Mouse (Mus musculus) hindbrain, postnatal 0 days (tissue): ENCODE measurements around the gene Atg9a. TPM values are rescaled to one million over a fixed set of nuclear protein-coding genes. Genes with fewer than 3 reads are reported as not detected.

Experiments used
- ATAC-seq: fragments of 200-750 bp; cut with Nextera tagmentation; 2 replicates; pipeline ENCODE4 v1.8.0; 2017; ENCODE audit warnings: mild to moderate bottlenecking, moderate TSS enrichment, moderate library complexity
- DNase-seq: peaks from one replicate; pipeline ENCODE4 v3.0.0-alpha.2; 2015; ENCODE audit warnings: low spot score
- H3K27ac ChIP-seq: fragments of 300-500 bp; sonication (generic); 2 replicates; pipeline ENCODE4 v1.5.1; 2014; ENCODE audit warnings: mild to moderate bottlenecking
- H3K27me3 ChIP-seq: fragments of 300-500 bp; sonication (generic); 2 replicates; pipeline ENCODE4 v1.6.1; 2014; ENCODE audit warnings: low read length, mixed read lengths; ENCODE audit not compliant: insufficient read depth
- H3K36me3 ChIP-seq: fragments of 300-500 bp; sonication (generic); 2 replicates; pipeline ENCODE4 v1.6.1; 2014; ENCODE audit warnings: low read length, mixed read lengths; ENCODE audit not compliant: insufficient read depth
- H3K4me1 ChIP-seq: fragments of 300-500 bp; sonication (generic); 2 replicates; pipeline ENCODE4 v1.6.1; 2014; ENCODE audit warnings: antibody characterized with exemption, low read length, mixed read lengths; ENCODE audit not compliant: insufficient read depth
- H3K4me2 ChIP-seq: fragments of 300-500 bp; sonication (generic); 2 replicates; pipeline ENCODE4 v1.6.1; 2014; ENCODE audit warnings: low read depth, mild to moderate bottlenecking, low read length, moderate library complexity, mixed read lengths
- H3K4me3 ChIP-seq: fragments of 300-500 bp; sonication (generic); 2 replicates; pipeline ENCODE4 v1.5.1; 2014; ENCODE audit warnings: low read length
- H3K9ac ChIP-seq: fragments of 300-500 bp; sonication (generic); replicated peaks from 2 replicates; pipeline ENCODE4 v1.6.1; 2014; ENCODE audit warnings: mild to moderate bottlenecking, low read length, moderate library complexity, mixed read lengths
- H3K9me3 ChIP-seq: fragments of 300-500 bp; sonication (generic); 2 replicates; pipeline ENCODE4 v1.6.1; 2016; ENCODE audit warnings: low read length, mixed read lengths
- CTCF ChIP-seq: IDR thresholded peaks from 2 replicates; pipeline ENCODE4 v1.5.1; 2016; ENCODE audit warnings: antibody characterized with exemption, control low read depth, low read depth
- WGBS: fragments of 180-500 bp; shearing (Covaris S2); extraction: QIAGEN DNeasy Blood & Tissue Kit; methylation state at CpG from one replicate; pipeline ENCODE4 v1.1.7; 2014; 5-methylcytosine and 5-hydroxymethylcytosine counted together
- polyA plus RNA-seq: library from polyadenylated mRNA; unstranded; fragments of >200 nt; fragmentation: Nextera tagmentation; extraction: Ambion mirVana; gene quantifications from 2 replicates; pipeline ENCODE4 v1.2.1, GENCODE M21; 2015
- total RNA-seq: library from RNA; depleted of rRNA; stranded (reverse); fragments of >200 nt; gene quantifications from 2 replicates; pipeline ENCODE4 v1.2.3, GENCODE M21; 2014

The Atg9a gene
- total and polyA plus RNA-seq, 2 experiments from 2014 or later: 62.8 to 132 TPM

DNA sequence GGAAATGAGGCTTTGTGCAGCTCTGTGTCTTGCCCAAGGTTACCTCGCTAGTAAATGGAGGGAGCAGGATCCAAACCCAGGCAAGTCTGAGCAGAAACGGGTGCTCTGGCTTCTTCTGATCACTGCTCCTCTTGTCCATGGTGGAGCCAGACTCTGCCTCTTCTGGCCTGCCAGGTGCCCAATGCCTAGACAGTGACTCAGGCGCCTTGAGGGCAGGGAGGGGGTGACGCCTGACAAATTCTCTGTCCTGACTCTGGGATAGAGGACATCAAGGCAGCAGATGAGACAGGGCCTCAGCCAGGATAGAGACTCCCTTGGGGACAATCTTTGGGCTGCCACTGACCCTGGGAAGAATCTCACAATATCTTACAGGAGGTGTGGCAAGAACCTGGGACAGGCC lies 39.2 kb upstream of the Atg9a start:
- Histone ChIP-seq H3K36me3 (no peaks in the 10 kb centered on the region), H3K9ac (no peak overlapping the region), H3K27me3 (no peaks in the 10 kb centered on the region), H3K27ac (no peak overlapping the region), H3K4me1 (0 out of 2 replicates have a peak, but pooled peaks cover 4% of the 10 kb centered on the region), H3K4me3 (no peak overlapping the region), H3K4me2 (no peak overlapping the region), H3K9me3 (no peaks in the 10 kb centered on the region)
- no peak for DNase-seq
- no peak for TF ChIP-seq CTCF
- whole genome bisulfite sequencing: 85% methylated on average over 4 of the region's 4 CpGs
- ATAC-seq: no peak

DNA sequence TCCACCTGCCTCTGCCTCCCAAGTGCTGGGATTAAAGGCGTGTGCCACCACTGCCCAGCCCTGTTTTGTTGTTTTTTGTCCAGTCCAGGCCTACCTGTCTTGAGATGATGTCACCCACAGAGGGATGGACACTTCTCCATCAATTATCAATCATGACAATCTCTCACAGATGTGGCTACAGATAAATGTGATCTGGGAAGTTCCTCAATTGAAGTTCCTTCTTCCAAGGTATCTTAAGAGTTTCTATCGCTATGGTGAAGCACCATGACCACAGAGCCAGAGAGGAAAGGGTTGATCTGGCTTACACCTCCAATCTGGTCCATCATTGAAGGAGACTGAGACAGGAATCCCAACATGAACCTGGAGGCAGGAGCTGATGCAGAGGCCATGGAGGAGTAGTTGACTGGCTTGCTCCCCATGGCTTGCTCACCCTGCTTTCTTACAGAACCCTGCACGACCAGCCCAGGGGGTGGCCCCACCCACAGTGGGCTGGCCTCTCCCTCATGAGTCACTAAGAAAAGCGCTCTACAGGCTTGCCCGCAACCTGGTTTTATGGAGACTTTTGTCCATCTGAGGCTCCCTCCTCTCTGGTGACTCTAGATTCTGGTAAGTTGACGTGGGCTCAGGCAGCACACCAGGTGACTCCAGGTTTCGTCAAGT lies 38.5 kb upstream of the Atg9a start:
- H3K36me3 ChIP-seq: no peaks in the 10 kb centered on the region
- no peak overlapping the region for H3K27ac ChIP-seq
- no peak overlapping the region for H3K9ac ChIP-seq
- no peak for TF ChIP-seq CTCF
- WGBS: 72% methylated on average over 7 of the region's 7 CpGs
- H3K4me3 ChIP-seq: no peak overlapping the region
- DNase-seq (no peak), ATAC-seq (no peak)
- no peaks in the 10 kb centered on the region for H3K9me3 ChIP-seq
- no peaks in the 10 kb centered on the region for H3K27me3 ChIP-seq
- H3K4me2 ChIP-seq: no peak overlapping the region
- H3K4me1 ChIP-seq: 0 out of 2 replicates have a peak, but pooled peaks cover 4% of the 10 kb centered on the region

DNA sequence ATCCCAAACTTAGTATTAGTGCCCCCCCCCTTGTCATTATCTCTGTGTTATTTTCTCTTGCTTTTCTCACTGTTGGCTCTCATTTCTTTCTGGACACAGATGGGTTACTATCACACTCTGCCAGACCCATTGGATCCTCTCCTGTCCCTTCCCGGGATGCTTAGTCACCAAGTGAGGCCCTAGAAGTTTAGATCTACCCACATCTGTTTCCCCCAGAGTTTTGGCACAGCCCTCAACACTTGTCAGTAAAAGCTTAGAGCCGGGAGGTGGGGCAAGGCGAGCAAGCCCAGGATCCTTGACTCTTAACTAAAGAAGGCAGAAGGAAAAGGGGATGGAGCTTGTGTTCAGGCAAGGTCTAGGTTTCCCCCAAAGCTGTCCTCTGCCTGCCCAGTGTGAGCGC lies 37.2 kb upstream of the Atg9a start:
- H3K27ac ChIP-seq: no peak overlapping the region
- ATAC-seq (no peak), DNase-seq (no peak)
- no peak for TF ChIP-seq CTCF
- WGBS: 55% methylated on average over 4 of the region's 4 CpGs
- no peak overlapping the region for H3K9ac ChIP-seq
- no peak overlapping the region for H3K4me2 ChIP-seq
- no peak overlapping the region for H3K4me3 ChIP-seq
- H3K36me3 ChIP-seq: no peaks in the 10 kb centered on the region
- H3K4me1 ChIP-seq: no peaks in the 10 kb centered on the region
- H3K9me3 ChIP-seq: no peaks in the 10 kb centered on the region
- no peaks in the 10 kb centered on the region for H3K27me3 ChIP-seq

DNA sequence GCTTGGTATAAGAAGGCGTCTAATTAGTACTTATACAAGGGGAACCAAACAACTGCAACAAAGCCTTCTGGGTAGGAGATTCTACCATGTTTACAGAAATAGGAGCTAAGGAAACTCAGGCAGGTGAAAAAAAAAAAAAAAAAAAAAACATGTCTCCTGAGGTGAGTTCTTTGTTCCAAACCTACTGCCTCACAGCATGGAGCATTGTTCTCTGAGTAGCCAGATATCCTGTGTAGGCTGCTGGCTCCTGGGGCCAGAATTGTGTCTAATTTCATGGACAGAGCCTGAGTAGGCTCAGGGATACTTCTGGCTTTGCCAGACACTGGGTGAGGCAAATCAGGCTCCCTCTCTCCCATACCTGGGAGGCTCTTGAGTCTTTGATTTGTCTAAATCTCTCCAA lies 35.7 kb upstream of the Atg9a start:
- Histone ChIP-seq H3K4me1 (no peaks in the 10 kb centered on the region), H3K4me2 (no peak overlapping the region), H3K27ac (no peak overlapping the region), H3K9me3 (no peaks in the 10 kb centered on the region), H3K36me3 (no peaks in the 10 kb centered on the region), H3K9ac (no peak overlapping the region), H3K27me3 (no peaks in the 10 kb centered on the region), H3K4me3 (no peak overlapping the region)
- ATAC-seq: no peak
- 72% methylated on average over 1 of the region's 1 CpGs for WGBS
- no peak for DNase-seq
- TF ChIP-seq CTCF: no peak

DNA sequence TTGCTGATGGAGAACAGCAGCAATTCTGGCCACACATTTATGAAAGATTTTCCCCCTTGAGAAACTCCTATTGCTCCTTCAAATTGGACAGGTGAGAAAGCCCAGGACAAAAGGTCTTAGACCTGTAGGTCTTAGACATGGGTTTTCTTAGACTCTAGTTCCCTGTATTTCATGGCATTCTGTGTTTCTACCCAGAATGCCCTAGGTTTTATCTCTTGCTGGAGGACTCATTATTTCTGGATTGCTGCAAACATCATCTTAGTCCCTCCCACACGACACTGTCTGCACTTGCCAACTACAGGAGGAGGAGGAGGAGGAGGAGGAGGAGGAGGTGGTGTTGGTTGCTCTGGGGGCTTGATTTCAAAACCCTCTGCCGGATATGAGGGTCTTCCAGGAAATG lies 34.1 kb upstream of the Atg9a start:
- DNase-seq (no peak), ATAC-seq (no peak)
- Histone ChIP-seq H3K9ac (no peak overlapping the region), H3K9me3 (no peaks in the 10 kb centered on the region), H3K4me2 (no peak overlapping the region), H3K27me3 (0 out of 2 replicates have a peak, but pooled peaks cover 6% of the 10 kb centered on the region), H3K4me3 (no peak overlapping the region), H3K27ac (no peak overlapping the region), H3K4me1 (no peaks in the 10 kb centered on the region), H3K36me3 (no peaks in the 10 kb centered on the region)
- no peak for TF ChIP-seq CTCF
- WGBS: 74% methylated on average over 2 of the region's 2 CpGs

DNA sequence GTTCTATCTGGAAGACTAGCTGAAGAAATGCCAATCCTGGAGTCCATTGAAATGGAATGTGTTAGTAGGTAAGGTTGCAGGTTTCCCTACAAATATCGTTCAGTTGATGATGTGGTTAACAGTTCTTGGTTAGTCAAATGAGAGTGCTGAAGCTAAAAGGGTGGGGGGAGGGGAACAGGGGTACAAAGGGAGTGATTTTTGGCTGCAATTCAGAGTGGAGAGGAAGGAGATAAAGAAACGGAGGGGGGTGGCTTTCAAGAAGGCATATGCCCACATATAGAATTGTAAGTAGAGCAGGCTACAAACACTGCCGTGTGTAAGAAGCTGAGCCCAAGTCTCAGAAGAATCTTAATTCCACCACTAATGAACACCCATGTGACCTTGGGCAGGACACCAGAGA lies 33.5 kb upstream of the Atg9a start:
- Histone ChIP-seq H3K4me3 (no peak overlapping the region), H3K9ac (no peak overlapping the region), H3K9me3 (no peaks in the 10 kb centered on the region), H3K27ac (no peak overlapping the region), H3K4me2 (no peak overlapping the region), H3K36me3 (no peaks in the 10 kb centered on the region), H3K4me1 (no peaks in the 10 kb centered on the region), H3K27me3 (peaks cover 12% of the 10 kb centered on the region; the same call in 1 of the 2 replicates)
- ATAC-seq (no peak), DNase-seq (no peak)
- no peak for TF ChIP-seq CTCF
- WGBS: 64% methylated on average over 3 of the region's 3 CpGs

DNA sequence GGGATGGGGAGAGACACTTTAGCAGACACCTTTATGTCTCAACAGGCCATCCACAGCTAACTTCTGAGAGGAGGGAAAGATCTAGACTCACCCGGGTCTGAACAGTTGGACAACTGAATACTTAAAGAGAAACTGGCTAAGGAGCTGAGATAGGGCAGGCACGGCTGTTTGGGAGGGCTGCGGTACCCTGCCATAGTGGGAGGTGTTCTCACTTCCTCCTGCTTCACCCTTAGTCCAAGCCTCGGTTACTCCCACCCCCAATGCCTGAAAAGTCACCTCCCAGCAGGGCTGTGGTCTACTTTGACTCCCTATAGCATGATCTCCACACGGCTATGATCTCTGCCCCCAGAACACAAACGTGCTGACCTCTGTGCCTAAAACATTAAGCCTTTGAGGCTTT lies 31.5 kb upstream of the Atg9a start:
- 74% methylated on average over 6 of the region's 6 CpGs for WGBS
- ATAC-seq (no peak), DNase-seq (no peak)
- H3K27me3 ChIP-seq: peaks cover 13% of the 10 kb centered on the region; the same call in 1 of the 2 replicates
- H3K9me3 ChIP-seq: no peaks in the 10 kb centered on the region
- H3K27ac ChIP-seq: no peak overlapping the region
- TF ChIP-seq CTCF: no peak
- H3K36me3 ChIP-seq: no peaks in the 10 kb centered on the region
- H3K4me1 ChIP-seq: peaks cover 5% of the 10 kb centered on the region
- H3K9ac ChIP-seq: no peak overlapping the region
- no peak overlapping the region for H3K4me3 ChIP-seq
- no peak overlapping the region for H3K4me2 ChIP-seq
